Mouse (Mus musculus) retina, postnatal 1 day (tissue): ENCODE results near the gene Otx2.
A peak's percentile ranks its signal among the peaks of the same experiment; 100 is the strongest.
"Not testable (repeated sequence)": the region's sequence is repeated elsewhere in the genome, so short reads cannot be mapped to it uniquely, and the experiment has no call there.

Experiments used
- DNase-seq: peaks from one replicate; pipeline ENCODE4 v3.0.0-alpha.2; 2012

The Otx2 gene

DNA sequence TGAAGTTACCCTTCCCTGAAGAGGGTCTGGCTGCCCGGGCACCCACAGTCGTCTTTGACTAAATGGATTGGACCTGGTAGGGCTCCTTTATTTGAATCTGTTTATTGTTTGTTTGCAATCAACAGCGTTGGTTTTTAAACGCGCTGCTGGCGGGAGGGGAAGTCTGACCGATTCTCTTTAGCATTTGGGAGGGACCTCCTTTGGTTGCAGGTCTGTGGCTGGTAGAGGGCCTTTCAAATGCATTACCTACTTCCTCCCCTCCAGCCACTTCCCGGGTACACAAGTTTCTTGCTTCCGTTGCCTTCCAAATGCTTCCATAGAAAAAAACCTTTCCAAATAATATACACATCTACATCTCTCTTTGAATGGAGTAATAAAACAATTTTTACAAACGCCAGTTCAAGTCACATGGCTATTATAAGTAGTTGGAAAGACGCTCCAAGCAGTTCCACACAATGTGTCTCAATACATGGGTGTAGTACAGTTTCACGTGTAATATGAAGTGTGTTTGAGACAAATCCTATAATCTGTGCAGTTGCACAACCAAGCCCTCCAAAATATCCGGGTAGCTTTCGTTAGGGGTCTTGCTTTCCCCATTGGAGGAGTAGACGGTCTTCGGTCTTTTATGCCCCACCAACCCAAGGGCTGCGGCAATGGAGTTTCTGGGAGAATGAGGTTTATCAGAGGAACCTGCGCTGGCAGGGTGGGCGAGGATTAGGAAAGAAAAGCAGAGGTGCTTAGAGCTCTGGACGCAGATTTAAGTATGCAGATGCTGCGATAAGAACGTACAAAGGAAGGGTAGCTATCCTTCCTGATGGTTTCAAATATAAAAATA, 19.7 kb downstream of the Otx2 start:
- peak; percentile 52 for DNase-seq

DNA sequence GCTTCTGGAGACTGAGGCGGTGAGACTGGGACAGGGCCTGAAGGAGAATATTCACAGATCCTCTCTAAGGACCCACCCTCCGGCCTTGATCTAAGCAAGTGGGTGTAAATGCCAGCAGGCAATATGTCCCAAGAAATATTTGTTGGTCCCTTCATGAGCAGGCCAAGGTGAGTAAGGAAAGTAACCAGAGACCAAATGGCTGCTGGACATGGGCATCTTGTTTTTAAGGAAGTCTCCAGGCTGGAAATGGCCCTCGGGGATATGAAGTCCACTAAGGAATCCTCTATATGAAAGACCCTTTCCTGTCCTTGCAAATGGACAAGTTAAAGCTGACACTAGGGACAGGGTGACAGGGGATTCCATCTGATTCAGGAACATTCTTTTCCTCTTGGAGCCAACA, 20.5 kb downstream of the Otx2 start:
- no peak for DNase-seq

DNA sequence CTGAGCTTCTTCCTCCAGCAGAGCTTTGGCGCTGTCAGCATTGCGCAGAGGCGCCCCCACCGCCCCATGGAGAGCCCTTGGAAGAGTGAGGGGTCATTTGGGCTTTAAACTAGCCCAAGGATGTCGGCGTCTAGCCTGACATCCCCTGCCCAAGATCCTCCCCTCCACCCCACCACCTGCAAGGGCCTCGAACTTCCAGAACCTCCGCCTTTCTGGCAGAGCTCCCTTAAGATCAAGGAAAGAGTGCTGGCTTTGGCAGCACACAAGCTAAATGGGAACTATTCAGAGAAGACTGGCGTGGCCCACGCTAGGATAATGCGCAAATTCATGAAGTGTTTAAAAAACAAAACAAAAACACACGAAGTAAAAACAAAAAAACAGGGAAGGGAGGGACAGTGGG, 21.4 kb downstream of the Otx2 start:
- no peak for DNase-seq

DNA sequence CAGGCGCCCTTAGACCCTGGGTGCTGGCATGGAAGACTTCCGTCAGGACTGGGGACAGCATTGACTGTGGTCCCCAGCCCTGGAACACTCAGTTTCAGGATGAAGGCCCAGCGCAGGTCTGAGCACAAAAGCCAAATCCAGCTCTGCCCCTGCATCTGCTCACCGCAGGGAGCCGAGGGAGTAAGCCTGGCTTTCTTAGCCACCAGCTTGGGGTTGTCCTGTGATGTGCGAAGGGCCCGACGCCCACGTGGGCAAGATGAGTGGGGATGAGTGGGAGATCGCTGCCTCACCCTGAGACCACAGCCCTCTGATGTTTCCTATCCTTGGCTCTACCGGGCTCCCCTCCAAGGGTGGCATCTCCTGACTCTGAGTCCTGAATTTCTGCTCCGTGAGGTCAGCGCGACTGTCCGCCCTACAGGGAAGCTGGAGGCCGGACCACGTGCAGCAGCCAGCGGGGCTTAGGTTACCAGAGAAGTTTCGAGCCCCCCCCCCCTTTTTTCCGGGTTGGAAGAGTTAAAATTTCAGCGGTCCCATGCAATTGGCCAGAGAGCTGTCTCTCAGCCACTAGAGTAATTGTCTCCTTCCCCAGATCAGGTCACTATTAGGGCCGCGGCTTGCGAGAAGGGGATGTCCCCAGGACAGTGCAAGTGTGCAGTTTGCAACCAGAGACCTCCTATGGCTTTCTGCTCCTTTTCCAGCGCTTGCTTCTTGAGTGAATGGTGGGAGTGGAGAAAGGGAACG, 22.0 kb downstream of the Otx2 start:
- DNase-seq, result peak; percentile 78

DNA sequence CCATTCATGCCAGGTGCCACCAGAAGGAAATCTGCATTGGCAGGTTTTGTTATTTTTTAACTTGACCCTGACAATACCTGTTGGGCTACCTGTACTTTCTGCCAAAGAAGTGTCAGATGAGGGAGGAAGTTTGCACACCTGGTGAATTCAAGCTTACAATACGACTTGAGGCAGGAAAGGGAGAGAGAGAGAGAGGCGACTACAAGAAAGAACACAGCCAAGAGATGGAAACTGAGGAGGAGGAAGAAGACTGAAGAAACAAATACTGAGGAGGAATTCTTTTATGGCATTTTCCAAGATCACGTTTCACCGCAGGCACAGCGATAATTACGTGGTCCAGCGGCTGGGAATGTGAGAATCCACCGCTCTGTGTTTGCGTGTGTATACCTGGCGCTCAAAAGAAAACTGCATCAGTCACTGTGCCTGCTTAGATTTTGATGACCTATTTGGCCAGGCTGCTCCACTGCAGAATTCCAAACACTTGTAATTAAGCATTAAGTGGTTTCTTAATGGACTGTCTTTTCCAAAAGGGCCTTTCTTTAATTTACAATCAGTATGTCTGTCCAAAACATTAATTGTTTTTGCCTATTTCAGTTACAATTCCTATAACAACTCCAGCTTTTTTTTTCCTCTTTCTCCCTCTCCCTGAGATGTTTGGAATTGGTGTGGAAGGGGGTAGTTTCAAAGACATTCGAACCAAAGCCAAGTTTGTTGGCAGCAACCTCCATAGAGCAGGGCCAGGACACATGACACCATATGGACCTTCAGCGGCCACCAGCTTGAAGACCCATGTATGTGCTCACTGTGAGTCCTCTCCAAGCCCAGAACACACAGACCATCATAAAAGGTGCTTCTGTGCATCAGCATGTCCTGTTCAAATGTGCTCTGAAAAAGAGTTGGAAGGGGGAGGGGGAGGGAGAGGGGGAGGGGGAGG, 31.9 kb downstream of the Otx2 start:
- no peak for DNase-seq

DNA sequence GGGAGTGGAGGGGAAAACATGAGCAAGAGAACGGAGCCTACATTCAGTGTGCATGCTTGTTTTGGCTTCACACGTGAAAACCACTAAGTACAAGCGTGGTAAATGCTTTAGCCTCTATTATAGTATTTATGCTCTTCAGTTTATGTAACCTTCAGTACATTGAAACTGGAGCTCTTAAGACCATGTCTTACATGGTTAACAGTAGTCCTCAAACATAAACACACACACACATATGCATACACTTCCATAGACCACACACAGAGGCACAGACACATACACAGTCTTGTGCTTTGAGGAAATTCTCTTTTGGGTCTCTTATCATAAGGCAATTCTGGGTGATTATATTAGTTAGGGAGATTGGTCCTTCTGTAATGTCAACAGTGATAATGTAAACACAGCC, 40.5 kb downstream of the Otx2 start:
- DNase-seq, result no peak

DNA sequence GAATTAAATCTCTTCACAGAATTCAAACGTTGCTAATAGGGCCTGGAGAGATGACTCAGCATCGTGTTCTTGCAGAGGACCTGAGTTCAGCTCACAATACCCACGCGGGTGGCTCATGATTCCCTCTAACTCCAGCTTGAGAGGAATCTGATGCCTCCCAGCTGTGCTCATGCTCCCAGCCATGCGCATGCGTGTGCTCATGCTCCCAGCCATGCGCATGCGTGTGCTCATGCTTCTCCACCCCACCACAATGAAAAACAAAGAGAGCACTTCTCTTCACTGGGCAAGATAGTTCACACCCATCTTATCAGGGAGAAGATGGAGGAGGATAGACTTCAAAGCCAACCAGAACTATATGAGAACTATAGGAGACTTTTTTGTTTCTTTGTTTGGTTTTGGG, 41.3 kb downstream of the Otx2 start:
- DNase-seq, result no peak

DNA sequence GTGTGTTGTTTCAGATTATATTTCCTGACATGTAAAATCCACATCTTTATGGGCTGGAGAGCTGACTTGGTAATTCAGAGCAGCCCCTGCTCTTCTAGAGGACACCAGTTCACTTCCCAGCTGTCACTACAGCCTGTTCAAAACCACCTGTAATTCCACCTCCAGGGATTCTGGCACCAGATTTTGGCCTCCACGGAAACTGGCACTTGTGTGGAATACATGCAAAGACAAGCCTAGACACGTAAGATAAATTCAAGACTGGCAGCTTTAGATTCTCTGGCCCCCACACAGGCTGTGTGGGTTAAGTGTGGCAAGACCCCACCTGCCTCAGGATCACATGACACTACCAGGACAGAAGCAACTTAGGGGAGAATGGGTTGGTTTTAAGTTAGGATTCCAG, 42.1 kb downstream of the Otx2 start:
- no peak for DNase-seq

DNA sequence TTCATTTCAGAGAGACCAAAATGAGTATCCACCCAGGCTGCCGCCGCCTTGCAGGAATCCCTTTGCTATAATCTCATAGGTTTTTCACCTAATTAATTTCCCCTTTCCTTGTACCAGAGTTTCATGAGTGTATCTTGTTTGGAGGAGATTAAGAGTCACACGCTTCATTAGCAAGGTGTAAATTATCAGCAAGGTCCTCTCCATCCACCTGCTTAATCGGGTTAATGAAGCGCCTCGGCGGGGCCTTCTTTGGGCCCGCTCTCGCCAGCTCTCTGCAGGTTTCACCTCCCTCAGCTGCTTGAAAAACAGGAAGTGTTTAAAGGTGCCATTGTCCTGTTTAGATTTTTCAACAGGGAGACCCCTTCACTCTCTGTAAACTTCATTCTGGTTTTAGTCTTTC, 44.2 kb downstream of the Otx2 start:
- DNase-seq, result no peak

DNA sequence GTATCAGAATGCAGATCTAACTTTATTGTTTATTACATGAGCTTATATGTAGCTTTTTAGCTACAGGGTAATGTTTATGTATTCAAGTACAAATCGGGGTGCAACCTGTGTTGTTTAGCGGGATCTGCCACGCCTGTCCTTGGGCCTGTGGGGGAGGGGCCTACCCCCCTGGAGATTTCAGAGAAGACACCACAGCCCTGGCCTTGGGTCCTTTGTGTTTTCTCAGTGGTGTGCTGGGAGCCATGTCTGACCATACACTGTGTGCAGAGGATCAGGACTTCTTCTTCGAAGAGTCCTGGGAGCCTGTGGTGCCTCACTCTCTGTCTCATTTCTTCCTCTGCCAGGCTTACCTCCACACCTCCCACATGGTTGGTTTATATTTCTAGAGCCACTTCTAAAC, 47.3 kb downstream of the Otx2 start:
- DNase-seq, result no peak

DNA sequence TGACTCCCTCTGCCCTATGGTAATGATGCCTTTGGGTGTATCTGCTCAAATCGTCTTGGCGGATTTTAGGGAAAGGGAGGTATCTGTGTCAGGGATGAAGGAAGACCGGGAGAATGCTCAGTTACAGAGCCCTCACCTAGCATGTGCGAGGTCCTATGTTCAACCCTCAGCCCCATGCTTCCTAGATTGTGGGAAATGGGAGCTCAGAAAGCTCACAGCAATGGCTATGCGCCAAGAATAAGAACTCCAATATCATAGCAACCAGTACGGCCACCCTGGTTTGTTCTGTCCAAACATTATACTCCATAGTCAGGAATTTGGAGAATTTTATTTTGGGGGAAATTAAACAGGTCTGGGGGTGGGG, 48.3 kb downstream of the Otx2 start:
- no peak for DNase-seq

DNA sequence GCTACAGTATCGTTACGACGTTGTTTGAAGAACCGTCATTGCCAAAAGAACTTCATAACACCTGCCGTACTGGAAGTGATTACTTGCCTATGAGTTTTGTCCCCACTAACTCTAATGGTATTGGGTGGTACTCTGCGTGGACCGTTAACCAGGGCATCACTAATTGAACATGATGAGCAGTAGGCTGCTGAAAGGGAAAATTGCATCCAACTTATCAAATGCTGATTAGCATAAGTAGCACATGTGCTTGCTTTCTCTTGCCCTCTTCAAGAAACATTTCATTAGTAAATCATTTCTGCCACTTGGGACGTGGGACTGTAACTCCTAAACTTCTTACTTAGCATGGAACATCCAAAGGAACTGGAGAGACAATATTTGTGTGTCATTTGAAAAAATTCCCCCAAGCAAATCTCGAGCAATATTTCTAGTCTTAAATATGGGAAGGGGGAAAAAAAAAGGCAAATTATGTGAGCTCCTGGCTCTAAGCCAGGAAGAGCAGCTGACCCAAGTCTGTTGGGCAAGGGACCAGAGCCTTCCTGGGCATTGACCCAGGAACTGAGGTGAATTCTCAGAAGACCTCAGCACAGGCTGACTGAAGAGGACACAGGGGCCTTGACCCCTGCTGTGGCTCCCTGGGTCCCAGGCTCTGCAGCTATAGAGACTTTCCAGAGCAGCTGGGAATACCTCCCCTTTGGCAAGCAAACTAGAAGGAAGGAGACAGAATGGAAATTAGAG, 48.9 kb downstream of the Otx2 start:
- peak; percentile 82 for DNase-seq

DNA sequence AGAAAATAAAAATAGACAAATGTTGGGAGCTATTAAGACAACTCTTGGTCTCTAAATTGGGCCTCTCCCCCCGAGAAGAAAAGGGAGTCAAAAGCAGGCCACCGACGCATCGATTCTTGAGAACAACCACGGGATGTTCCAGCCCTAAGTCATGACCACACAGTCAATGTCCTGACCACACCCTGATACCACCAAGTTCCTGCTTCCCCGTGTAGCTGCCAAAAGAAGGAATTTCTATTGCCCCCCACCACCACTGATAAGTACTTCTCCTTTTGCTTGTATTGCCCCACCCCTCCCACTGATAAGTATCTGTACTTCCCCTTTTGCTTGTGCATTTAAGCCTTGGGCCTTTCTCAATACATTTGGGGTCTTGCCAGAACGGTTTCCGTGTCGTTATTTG, 50.9 kb downstream of the Otx2 start:
- not testable (repeated sequence) for DNase-seq

DNA sequence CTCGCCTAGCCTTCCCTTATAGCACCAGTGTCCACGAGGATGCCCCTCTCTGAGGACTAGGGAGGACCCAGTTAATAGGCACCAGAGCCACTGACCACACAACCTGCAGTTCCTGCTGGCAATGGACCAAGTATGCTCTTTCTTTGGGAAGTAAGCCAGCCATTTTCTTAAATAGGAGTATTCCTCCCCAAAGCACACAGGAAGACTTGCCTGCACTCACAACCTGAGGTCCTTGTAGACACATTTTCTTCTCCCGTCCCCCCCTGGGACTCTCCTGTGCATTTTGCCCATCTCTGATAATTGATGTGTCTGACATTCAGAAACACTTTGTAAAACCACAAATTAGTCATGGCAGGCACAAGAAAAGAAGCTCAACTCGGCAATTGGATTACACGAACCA, 57.3 kb downstream of the Otx2 start:
- peak; percentile 65 for DNase-seq

DNA sequence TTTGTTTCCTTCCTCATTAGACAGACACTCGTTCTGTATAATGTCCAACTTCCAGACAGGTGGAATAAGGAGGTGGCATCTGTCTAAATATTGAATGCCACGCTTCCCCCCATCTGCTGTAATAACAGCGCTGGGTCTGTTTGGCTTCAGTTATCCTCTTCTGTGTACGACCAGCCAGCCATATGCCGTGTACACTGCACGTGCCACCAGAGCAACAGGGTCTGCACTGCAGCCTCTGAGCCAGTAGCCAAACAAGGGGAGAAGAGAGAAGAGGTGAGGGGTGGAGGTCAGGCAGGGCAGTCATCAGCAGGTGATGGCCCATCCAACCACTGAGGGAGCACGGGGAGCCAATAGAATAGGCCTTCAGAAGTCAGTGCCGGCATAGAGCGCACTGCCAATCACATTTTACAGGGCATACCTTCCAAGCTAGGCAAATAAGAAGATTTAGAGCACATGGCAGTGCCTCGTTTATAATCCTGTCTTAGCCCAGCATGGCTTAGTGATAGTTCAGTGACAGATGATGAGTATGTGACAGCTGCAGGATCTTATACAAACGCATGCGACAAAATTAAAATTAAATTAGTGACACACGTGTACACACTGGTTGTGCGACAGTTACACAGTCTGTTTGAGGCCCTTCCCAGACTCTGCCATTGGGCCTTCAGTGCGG, 64.8 kb downstream of the Otx2 start:
- DNase-seq, result peak; percentile 96
